ENCODE assay signal across 10 mouse cellular contexts in genomic region chr14:23679378-23679777, GRCm38 (mm10).
DNase-seq lines count a peak whose midpoint lies in the region; ATAC-seq and TF ChIP-seq lines count a peak whose summit lies in the region.
"Had no signal": no experiment of that assay in that cellular context is flagged by ENCODE, and none has a peak within 500 bp of the region (broad histone marks: within the 10 kb centered on the region; RNA-seq: fewer than 3 reads in every experiment).

No protein-coding gene starts in this region.

- H3K27me3 ChIP-seq in forebrain, embryonic 11.5 days (ENCODE audit: control insufficient read depth, insufficient read depth, low read length): no peaks in the 10 kb centered on the region
- no peaks in the 10 kb centered on the region for H3K27me3 ChIP-seq in forebrain, embryonic 15.5 days
- H3K27me3 ChIP-seq in liver, embryonic 12.5 days (replicated peaks): no peaks in the 10 kb centered on the region

- WGBS in forebrain, embryonic 11.5 days: 69% methylated on average over 2 of the region's 2 CpGs
- WGBS in forebrain, embryonic 15.5 days: 65% methylated on average over 2 of the region's 2 CpGs
- WGBS in liver, embryonic 12.5 days (ENCODE audit: insufficient replicate concordance): 38% methylated on average over 2 of the region's 2 CpGs

- peak; percentile 32; the same call in 1 of the 2 replicates for TF ChIP-seq CTCF in brain, embryonic 14.5 days (IDR thresholded peaks at IDR 0.05; ENCODE audit: borderline replicate concordance, extremely low read depth, insufficient read depth, insufficient read length)

- DNase-seq in forebrain, embryonic 11.5 days (ENCODE audit: low spot score): peak; percentile 58
- DNase-seq in liver: peak; percentile 5
- DNase-seq in brain, embryonic 14.5 days (ENCODE audit: low read depth): no peak
- DNase-seq in lung, postnatal 14 days: peak; percentile 24
- DNase-seq in spleen, postnatal 14 days (ENCODE audit: low spot score in 2 of 2): no peak
- DNase-seq in urinary bladder, postnatal 10 days (ENCODE audit: low spot score): no peak
- DNase-seq: cerebellum, adult 9-10 months; gastrocnemius, postnatal 36 days had no signal

- TF ChIP-seq POLR2A in brain, embryonic 14.5 days (IDR thresholded peaks at IDR 0.05; ENCODE audit: borderline replicate concordance, extremely low read depth, insufficient read depth, insufficient read length, poor library complexity, severe bottlenecking): no peak

- no peaks in the 10 kb centered on the region for H3K36me3 ChIP-seq in forebrain, embryonic 11.5 days (ENCODE audit: control insufficient read depth, insufficient read depth, low read length)
- H3K36me3 ChIP-seq in forebrain, embryonic 15.5 days: no peaks in the 10 kb centered on the region
- no peaks in the 10 kb centered on the region for H3K36me3 ChIP-seq in liver, embryonic 12.5 days

- H3K9me3 ChIP-seq in forebrain, embryonic 11.5 days (ENCODE audit: control insufficient read depth, low read length): no peaks in the 10 kb centered on the region
- H3K9me3 ChIP-seq in forebrain, embryonic 15.5 days: no peaks in the 10 kb centered on the region
- no peaks in the 10 kb centered on the region for H3K9me3 ChIP-seq in liver, embryonic 12.5 days (replicated peaks)

- H3K4me1 ChIP-seq in forebrain, embryonic 11.5 days (replicated peaks; ENCODE audit: control insufficient read depth, insufficient read depth, low read length): no peaks in the 10 kb centered on the region
- no peaks in the 10 kb centered on the region for H3K4me1 ChIP-seq in forebrain, embryonic 15.5 days
- H3K4me1 ChIP-seq in liver, embryonic 12.5 days: no peaks in the 10 kb centered on the region

- H3K9ac ChIP-seq in forebrain, embryonic 11.5 days (ENCODE audit: low read length): no peak overlapping the region
- no peak overlapping the region for H3K9ac ChIP-seq in forebrain, embryonic 15.5 days (replicated peaks)
- no peak overlapping the region for H3K9ac ChIP-seq in liver, embryonic 12.5 days

- ATAC-seq in forebrain, embryonic 11.5 days (replicated peaks; ENCODE audit: low FRiP score): no peak
- ATAC-seq in forebrain, embryonic 15.5 days (replicated peaks): no peak
- ATAC-seq in liver, embryonic 12.5 days: no peak

- H3K4me2 ChIP-seq in forebrain, embryonic 11.5 days (ENCODE audit: low read depth, low read length, severe bottlenecking): no peak overlapping the region
- no peak overlapping the region for H3K4me2 ChIP-seq in forebrain, embryonic 15.5 days (replicated peaks)
- H3K4me2 ChIP-seq in liver, embryonic 12.5 days: no peak overlapping the region

- H3K27ac ChIP-seq in forebrain, embryonic 11.5 days (ENCODE audit: low read depth, low read length): no peak overlapping the region
- no peak overlapping the region for H3K27ac ChIP-seq in forebrain, embryonic 15.5 days (replicated peaks)
- no peak overlapping the region for H3K27ac ChIP-seq in liver, embryonic 12.5 days

- no peak overlapping the region for H3K4me3 ChIP-seq in forebrain, embryonic 11.5 days (ENCODE audit: low read depth, low read length)
- H3K4me3 ChIP-seq in forebrain, embryonic 15.5 days: no peak overlapping the region
- no peak overlapping the region for H3K4me3 ChIP-seq in liver, embryonic 12.5 days

Comparison
In these comparisons a context has a peak if more than half of its experiments do, and no peak if none do; other contexts are left out.
1. DNase-seq: peak in forebrain, embryonic 11.5 days (single experiment), liver (single experiment) and lung, postnatal 14 days (single experiment); none in brain, embryonic 14.5 days (single experiment), spleen, postnatal 14 days (0 of 2) and urinary bladder, postnatal 10 days (single experiment).